Mouse (Mus musculus): ENCODE measurements around the gene Prf1.

The Prf1 gene

DNA sequence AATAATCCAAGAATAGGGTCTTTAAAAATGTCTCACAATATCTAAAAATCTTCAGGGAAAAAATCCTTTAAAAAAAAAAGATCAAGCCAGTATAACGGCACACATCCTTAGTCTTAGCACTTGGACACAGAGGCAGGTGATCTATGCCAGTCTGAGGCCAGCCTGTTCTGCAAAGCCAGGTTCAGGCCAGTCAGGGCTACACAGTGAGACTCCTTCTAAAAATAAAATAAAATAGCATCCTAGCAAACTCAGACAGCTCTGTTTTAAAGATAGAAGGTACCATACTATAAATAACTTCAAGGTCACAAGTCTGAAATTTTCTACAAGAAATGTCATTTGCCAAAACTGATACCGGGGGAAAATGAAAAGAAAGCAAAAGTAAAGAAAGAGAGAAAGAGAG, 7.6 kb upstream of the Prf1 start:
- DNase-seq (ENCODE audit: low read depth), result no peak

GRCm38 (mm10) chr10:61290479-61290878, 7.2 kb upstream of the Prf1 start:
- DNase-seq (ENCODE audit: low read depth), result no peak

GRCm38 (mm10) chr10:61294242-61294641, 3.4 kb upstream of the Prf1 start:
- no peak for DNase-seq (ENCODE audit: low read depth)

DNA sequence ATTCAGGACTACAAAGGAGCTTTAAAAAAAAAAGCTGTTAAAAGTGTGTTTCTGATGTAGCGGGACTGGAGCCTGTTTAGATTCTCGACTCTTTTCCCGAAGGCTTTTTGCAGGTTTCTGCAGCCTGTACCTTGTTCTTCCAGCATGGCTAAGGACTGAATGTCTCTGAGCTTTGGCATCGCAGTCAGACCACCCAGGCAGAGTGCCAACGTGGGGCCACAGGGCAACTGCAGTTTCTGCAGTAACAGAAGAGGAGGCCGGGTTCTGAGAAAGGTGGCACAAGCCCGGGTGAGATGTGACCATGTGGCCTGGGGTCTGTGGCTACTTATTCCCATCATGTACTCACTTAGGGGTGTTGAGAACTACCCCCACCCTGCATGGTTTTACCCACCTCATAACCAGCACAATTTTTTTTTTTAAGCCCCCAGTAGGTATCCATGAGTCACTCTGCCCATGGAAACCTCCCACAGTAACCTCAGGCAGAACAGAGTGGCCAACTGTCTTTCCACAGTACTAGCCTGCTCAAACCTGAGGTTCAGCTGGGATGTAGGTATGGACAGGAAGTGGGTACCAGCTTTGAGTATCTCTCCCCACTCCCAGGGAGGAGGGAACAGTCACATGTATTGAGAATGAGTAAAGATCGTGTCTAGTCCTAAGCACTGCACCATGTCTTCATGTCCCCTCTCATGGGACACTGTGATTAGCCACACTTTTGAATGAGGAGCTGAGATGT, 754 bp upstream of the Prf1 start:
- no peak for DNase-seq (ENCODE audit: low read depth)

- DNase-seq (ENCODE audit: low read depth), result no peak
Observed at GRCm38 (mm10) chr10:61300996-61301395, 3.4 kb downstream of the Prf1 start.

DNA sequence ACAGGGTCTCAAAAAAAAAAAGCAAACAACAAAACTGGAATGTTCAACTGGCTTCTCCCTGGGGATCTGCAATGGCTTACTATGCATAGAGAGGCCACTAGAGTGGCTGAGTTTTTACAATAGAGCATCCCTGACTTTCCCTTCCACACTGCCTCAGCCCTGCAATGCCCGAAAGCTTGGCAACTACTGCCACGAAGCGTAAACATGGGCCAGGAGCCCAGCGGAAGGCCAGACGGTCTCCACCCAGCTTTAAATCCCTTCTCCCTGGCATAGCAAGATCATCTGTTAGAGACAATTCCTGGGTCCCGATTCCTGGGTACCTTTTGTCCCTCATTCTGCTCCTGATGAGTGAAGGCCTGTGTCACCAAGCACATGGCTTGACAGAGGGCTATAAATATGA, 6.4 kb downstream of the Prf1 start:
- DNase-seq (ENCODE audit: low read depth), result no peak

DNA sequence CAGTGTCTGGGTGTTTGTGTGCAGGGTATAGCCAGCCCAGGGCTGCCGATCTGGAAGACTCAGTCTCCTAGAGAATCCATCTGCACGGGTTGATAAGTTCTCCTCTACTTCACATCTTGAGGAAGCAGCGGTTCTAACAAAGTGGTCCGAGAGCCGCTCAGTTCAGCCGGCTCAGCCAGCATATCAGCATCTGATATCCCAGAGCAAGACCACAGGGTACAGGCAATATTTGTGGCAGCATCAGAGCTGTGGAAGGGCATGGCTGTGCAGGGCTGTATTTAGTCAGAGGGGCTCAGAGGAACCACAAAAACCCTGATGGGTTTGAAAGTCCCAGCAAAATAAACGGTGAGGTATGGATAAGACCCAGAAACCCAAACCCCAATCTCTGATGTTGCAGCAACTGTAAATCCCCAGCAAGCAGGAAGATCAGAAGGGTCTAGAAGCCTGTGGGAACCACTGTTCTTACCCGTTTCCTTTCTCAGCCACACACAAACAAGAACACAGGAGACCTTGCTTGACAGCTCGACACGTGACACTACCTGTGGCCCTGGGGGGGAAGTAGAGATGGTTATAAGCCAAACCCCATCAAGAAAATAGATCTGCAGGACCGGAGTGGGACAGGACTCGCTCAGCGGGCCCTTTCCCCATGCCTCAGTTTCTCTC, 8.4 kb downstream of the Prf1 start:
- DNase-seq (ENCODE audit: low read depth), result no peak

DNA sequence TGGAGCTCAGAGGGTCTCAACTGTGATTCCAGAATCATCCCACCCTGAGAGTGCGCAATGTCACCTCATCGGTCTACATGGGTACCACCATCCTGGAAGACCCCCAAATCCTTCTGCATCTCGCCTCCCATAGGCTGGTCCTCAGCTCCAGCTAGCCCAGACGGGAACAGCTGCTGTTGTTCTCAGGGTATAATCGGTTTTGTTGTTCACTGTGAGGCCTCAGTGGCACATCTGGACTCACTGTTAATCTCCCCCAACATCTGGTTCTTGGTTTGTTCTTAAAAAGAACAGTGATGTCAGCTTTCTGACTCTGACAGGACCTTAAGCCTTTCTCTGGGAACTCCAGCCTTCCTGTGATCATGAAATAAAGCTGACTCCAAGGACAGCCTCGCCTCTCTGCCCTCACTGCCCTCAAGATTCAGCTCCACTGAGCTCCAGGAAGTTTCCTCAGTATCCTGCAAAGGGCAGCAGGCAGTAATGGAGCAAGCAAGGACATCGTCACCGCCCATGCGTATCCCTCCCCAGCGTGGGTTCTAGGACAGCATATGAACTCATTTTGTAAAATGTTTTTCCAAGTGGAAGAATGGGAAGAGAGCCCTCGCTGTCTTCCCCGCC, 11.2 kb downstream of the Prf1 start:
- DNase-seq (ENCODE audit: low read depth), result no peak

DNA sequence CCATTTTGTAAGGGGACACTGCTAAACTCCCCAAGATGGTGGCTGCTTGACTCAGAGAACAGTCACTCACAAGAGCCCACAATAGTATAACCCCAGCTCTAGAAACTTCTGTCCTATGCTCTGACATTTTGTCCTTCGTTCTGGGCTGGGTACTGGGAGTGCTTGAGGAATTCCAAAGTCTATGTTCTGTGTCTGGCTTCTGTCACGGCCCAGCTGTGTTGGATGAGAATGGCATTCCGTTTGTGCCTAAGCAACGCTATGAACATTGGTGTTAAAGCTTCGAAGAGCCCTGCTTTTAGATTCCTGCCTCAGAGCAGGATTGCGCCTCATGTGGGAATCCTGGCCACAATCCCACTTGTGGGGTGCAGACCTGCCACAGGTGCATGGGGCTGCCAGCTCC, 14.5 kb downstream of the Prf1 start:
- no peak for DNase-seq (ENCODE audit: low read depth)

GRCm38 (mm10) chr10:61312754-61313153, 15.1 kb downstream of the Prf1 start:
- no peak for DNase-seq (ENCODE audit: low read depth)

DNA sequence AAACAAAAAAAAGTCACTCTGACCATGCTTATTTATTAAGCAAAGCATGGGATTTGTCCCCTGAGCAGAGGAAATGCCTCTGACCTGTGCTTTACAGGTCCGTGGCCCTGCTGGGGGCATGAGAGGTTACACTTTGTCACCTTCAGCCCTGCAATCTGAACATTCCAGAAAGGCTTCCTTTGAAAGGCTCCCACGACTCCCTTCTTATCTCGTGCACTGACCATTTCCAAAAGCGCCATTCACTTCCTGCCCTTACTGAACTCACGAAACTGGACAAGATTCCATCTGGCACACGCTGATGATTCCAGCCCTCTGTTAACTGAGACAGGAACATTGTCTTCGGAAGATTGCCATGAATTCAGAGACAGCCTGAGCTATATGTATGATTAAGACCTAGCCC, 16.1 kb downstream of the Prf1 start:
- DNase-seq (ENCODE audit: low read depth), result no peak

DNA sequence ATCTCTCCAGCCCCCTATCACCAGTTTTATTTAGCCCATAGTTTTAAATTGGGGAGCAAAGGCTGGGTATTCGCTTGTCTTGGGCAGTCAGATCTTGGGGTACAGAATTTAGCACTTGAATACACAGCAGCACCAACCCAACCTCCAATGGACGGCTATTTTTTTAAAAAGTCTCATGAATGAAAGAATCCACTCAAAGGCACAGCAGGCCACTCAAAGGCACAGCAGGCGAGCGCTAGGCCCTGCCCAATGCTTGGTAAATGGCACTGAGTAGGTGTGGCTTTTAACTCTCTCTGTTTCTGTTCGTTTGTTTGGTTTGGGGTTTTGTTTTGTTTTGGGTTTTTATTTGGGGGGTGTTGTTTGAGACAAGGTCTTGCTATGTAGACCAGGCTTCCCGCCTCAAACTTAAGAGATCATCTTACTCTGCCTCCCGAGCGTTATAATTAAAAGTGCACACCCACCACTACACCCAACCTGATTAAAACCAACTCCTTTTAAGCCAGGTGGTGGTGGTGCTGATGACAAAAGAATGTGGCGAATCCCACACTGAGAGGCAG, 17.8 kb downstream of the Prf1 start:
- no peak for DNase-seq (ENCODE audit: low read depth)

GRCm38 (mm10) chr10:61318527-61318926, 20.9 kb downstream of the Prf1 start:
- no peak for DNase-seq (ENCODE audit: low read depth)

GRCm38 (mm10) chr10:61324717-61325116, 27.1 kb downstream of the Prf1 start:
- no peak for DNase-seq (ENCODE audit: low read depth)

DNA sequence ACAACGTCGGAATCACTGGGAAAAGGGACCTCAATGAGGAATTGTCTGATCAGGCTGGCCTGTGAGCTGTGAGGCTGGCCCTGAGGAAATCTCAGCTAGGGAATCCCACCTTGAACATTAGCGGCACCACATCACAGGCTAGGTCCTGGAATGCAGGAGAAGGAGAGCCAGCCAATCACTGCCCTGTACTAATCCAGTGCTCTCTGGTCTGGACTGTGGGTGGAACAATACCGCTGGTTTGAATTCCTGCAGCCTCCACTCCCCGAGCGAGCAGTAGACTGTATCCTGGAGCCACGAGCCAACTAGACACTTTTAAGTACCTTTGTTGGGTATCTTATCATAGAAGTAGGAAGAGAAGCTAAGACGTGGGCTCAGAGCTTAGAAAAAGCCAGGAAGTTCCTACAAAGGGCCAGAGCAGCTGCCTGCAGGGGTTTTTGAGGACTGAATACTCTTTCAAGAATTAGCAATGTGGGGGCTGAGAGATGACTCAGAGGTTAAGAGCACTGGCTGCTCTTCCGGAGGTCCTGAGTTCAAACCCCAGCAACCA, 28.2 kb downstream of the Prf1 start:
- DNase-seq (ENCODE audit: low read depth), result no peak

- DNase-seq (ENCODE audit: low read depth), result no peak
Observed at GRCm38 (mm10) chr10:61327545-61327944, 29.9 kb downstream of the Prf1 start.

DNA sequence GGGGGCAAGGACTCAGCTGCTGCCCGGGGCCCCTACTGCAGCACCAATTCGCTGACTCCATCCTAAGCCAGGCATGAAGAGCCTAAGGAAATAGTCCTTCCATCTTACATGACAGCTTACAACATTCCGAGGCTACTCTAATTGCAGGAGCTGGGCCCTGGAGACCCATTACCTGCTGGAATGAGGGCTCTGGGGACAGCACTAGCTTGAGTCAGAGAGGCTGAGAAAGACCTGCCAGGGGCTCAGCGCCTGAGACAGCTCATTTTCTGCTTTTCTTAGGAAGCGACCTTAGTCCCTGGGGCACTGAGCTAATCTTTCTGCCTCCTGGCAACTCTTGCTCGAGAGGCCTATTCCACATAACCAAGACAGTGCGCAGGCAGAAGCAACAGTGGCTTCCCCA, 31.3 kb downstream of the Prf1 start:
- DNase-seq (ENCODE audit: low read depth), result no peak

GRCm38 (mm10) chr10:61331046-61331445, 33.4 kb downstream of the Prf1 start:
- no peak for DNase-seq (ENCODE audit: low read depth)

GRCm38 (mm10) chr10:61334545-61334944, 36.9 kb downstream of the Prf1 start:
- DNase-seq (ENCODE audit: low read depth), result no peak

DNA sequence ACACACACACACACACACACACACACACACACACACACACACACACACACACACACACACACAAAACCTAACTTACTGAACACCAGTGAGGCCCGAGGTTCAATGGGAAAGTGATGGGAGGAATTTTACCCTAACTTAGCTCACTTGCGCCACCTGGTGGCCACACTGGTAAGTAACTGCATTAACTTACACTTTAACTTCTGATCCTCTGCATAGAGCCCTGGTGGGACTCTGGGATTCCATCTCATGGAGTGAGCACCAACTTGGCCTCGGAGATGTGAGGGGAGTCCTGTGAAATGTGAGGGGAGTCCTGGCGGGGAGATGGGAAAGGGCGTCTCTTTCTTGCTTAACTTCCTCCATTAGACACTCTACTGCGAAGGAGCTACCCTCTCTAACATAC, 38.5 kb downstream of the Prf1 start:
- no peak for DNase-seq (ENCODE audit: low read depth)

- DNase-seq (ENCODE audit: low read depth), result no peak
Observed at GRCm38 (mm10) chr10:61336592-61336991, 39.0 kb downstream of the Prf1 start.

GRCm38 (mm10) chr10:61337665-61338064, 40.0 kb downstream of the Prf1 start:
- no peak for DNase-seq (ENCODE audit: low read depth)

DNA sequence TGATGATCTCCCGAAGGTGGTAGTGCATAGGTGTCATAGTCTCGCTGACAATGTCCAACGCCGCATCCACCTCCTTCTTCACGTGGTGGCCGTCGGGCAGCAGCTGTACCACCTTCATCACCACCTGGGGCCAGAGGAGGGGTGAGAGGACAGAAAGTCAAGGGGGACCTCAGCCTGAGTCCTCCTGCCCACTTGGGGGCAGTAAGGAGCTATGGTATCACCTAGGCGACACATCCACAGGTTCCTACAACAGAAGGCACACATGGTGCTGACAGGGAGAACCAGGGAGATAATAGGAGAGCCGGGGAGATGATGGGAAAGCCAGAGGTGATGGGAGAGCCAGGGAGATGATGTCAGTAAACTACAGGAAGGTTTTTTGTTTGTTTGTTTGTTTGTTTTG, 41.6 kb downstream of the Prf1 start:
- DNase-seq (ENCODE audit: low read depth), result no peak

Data from fibroblast of lung, adult 2 months (primary cell).